Mouse (Mus musculus) E14TG2a.4 (cell line): ENCODE results near the gene Pip5k1c.

Source experiments
- CTCF ChIP-seq: conservative IDR thresholded peaks from 2 replicates; pipeline ENCODE4 v1.5.1; 2014; ENCODE audit warnings: low read length
- NANOG ChIP-seq: IDR thresholded peaks from 2 replicates; pipeline ENCODE4 v1.6.1; 2014; ENCODE audit warnings: borderline replicate concordance, low read length, mixed read lengths

DNA sequence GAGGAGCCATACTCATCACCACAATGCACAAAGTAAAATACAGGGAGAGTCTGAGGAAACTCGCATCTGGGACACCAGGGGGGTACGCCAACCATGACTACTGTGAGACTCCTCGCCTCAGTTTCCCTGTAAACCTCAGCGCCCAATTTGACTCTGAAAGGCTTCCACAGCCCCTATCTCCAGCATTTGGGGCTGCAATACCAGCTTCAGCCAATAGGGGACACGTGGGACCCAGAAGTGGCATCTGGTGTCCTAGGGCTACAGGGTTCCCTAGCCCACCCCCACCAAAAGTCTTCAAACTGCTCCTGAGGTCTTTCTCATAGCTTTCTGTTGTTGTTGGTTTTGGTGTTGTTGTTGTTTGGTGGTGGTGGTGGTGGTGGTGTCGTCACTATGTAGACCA, 4.2 kb upstream of the Pip5k1c start:
- TF ChIP-seq CTCF (peak; percentile 97), NANOG (no peak)
